Comparison of ENCODE assay signal across 26 mouse cellular contexts in genomic region chr12:69722857-69723256, GRCm38 (mm10). TPM values are rescaled to one million over a fixed set of nuclear protein-coding genes. Genes with fewer than 3 reads are reported as not detected.
DNase-seq lines count a peak whose midpoint lies in the region; ATAC-seq and TF ChIP-seq lines count a peak whose summit lies in the region.
"Had no signal": no experiment of that assay in that cellular context is flagged by ENCODE, and none has a peak within 500 bp of the region (broad histone marks: within the 10 kb centered on the region; RNA-seq: fewer than 3 reads in every experiment).

No protein-coding gene starts in this region.

- peaks cover 36% of the 10 kb centered on the region for H3K36me3 ChIP-seq in embryonic facial prominence, embryonic 13.5 days
- peaks cover 39% of the 10 kb centered on the region for H3K36me3 ChIP-seq in embryonic facial prominence, embryonic 10.5 days (replicated peaks)
- H3K36me3 ChIP-seq in liver, adult 2 months (ENCODE audit: control insufficient read depth, insufficient read depth, low read length), result peaks cover 11% of the 10 kb centered on the region; the same call in 1 of the 2 replicates
- H3K36me3 ChIP-seq in embryonic facial prominence, embryonic 14.5 days (ENCODE audit: control insufficient read depth, insufficient read depth, low read length), result peaks cover 36% of the 10 kb centered on the region
- H3K36me3 ChIP-seq in small intestine, adult 2 months (ENCODE audit: control insufficient read depth, insufficient read depth, low read length), result peaks cover 11% of the 10 kb centered on the region

- H3K27ac ChIP-seq in embryonic facial prominence, embryonic 13.5 days, result no peak overlapping the region
- no peak overlapping the region for H3K27ac ChIP-seq in embryonic facial prominence, embryonic 10.5 days (replicated peaks)
- no peak overlapping the region for H3K27ac ChIP-seq in liver, adult 2 months (replicated peaks; ENCODE audit: insufficient read depth, low read depth, low read length)
- no peak overlapping the region for H3K27ac ChIP-seq in embryonic facial prominence, embryonic 14.5 days (replicated peaks; ENCODE audit: low read depth, low read length)
- H3K27ac ChIP-seq in small intestine, adult 2 months (ENCODE audit: insufficient read depth, low read depth, low read length), result 0 out of 2 replicates have a peak overlapping the region, but pooled peaks have one; percentile 4
- H3K27ac ChIP-seq: forebrain, embryonic 10.5 days; forebrain, embryonic 13.5 days; heart, embryonic 15.5 days; hindbrain, embryonic 10.5 days; hindbrain, embryonic 13.5 days had no signal

- 84% methylated on average over 3 of the region's 3 CpGs for WGBS in embryonic facial prominence, embryonic 13.5 days
- 92% methylated on average over 3 of the region's 3 CpGs for WGBS in embryonic facial prominence, embryonic 10.5 days
- 70% methylated on average over 3 of the region's 3 CpGs for WGBS in liver, adult 2 months
- WGBS in embryonic facial prominence, embryonic 14.5 days, result 83% methylated on average over 3 of the region's 3 CpGs
- WGBS in small intestine, adult 2 months, result 89% methylated on average over 3 of the region's 3 CpGs

- H3K9me3 ChIP-seq in embryonic facial prominence, embryonic 13.5 days, result peaks cover 10% of the 10 kb centered on the region
- peaks cover 24% of the 10 kb centered on the region for H3K9me3 ChIP-seq in embryonic facial prominence, embryonic 10.5 days
- peaks cover 20% of the 10 kb centered on the region; the same call in 1 of the 2 replicates for H3K9me3 ChIP-seq in embryonic facial prominence, embryonic 14.5 days (ENCODE audit: control insufficient read depth, low read length)

- no peak overlapping the region for H3K4me3 ChIP-seq in embryonic facial prominence, embryonic 13.5 days
- no peak overlapping the region for H3K4me3 ChIP-seq in embryonic facial prominence, embryonic 10.5 days
- no peak overlapping the region for H3K4me3 ChIP-seq in liver, adult 2 months (ENCODE audit: insufficient read depth, low read depth, low read length)
- no peak overlapping the region for H3K4me3 ChIP-seq in embryonic facial prominence, embryonic 14.5 days (ENCODE audit: low read depth, low read length)
- no peak overlapping the region for H3K4me3 ChIP-seq in small intestine, adult 2 months (ENCODE audit: low read depth, low read length)
- H3K4me3 ChIP-seq: hindbrain, embryonic 13.5 days had no signal

- no peaks in the 10 kb centered on the region for H3K27me3 ChIP-seq in embryonic facial prominence, embryonic 13.5 days
- H3K27me3 ChIP-seq in embryonic facial prominence, embryonic 10.5 days (replicated peaks; ENCODE audit: low read depth, poor library complexity, severe bottlenecking), result no peaks in the 10 kb centered on the region
- no peaks in the 10 kb centered on the region for H3K27me3 ChIP-seq in liver, adult 2 months (ENCODE audit: control insufficient read depth, insufficient read depth, low read length)
- no peaks in the 10 kb centered on the region for H3K27me3 ChIP-seq in embryonic facial prominence, embryonic 14.5 days (replicated peaks; ENCODE audit: control insufficient read depth, insufficient read depth, low read length)
- no peaks in the 10 kb centered on the region for H3K27me3 ChIP-seq in small intestine, adult 2 months (ENCODE audit: control insufficient read depth, insufficient read depth, low read length)
- H3K27me3 ChIP-seq: CH12.LX; forebrain, embryonic 13.5 days; heart, embryonic 12.5 days; heart, embryonic 15.5 days; hindbrain, embryonic 13.5 days; Patski had no signal

- H3K4me1 ChIP-seq in embryonic facial prominence, embryonic 13.5 days, result peaks cover 10% of the 10 kb centered on the region
- peaks cover 22% of the 10 kb centered on the region for H3K4me1 ChIP-seq in embryonic facial prominence, embryonic 10.5 days
- peaks cover 13% of the 10 kb centered on the region for H3K4me1 ChIP-seq in liver, adult 2 months (ENCODE audit: control insufficient read depth, insufficient read depth, low read length)
- H3K4me1 ChIP-seq in embryonic facial prominence, embryonic 14.5 days (ENCODE audit: control insufficient read depth, insufficient read depth, low read length), result peaks cover 14% of the 10 kb centered on the region
- H3K4me1 ChIP-seq in small intestine, adult 2 months (ENCODE audit: control insufficient read depth, insufficient read depth, insufficient read length, low read length), result peaks cover 10% of the 10 kb centered on the region; the same call in 1 of the 2 replicates

- no peak for DNase-seq in embryonic facial prominence, embryonic 10.5 days (ENCODE audit: low spot score)
- peak; percentile 24 for DNase-seq in liver, adult 2 months (ENCODE audit: extremely low read depth, low read depth, low spot score)
- DNase-seq in liver, result no peak
- DNase-seq in embryonic facial prominence, embryonic 14.5 days (ENCODE audit: low spot score), result peak; percentile 15
- DNase-seq: adrenal gland, postnatal 10 days; adrenal gland, postnatal 36 days; B cell, adult 2 months; cerebellum, postnatal 36 days; embryo, embryonic 11 days; heart, adult 18-20 months; heart, postnatal 10 days; heart, postnatal 36 days had no signal

- TF ChIP-seq CTCF in liver, adult 2 months (IDR thresholded peaks at IDR 0.05; ENCODE audit: low read depth, low read length), result no peak
- no peak for TF ChIP-seq CTCF in small intestine, adult 2 months (IDR thresholded peaks at IDR 0.05; ENCODE audit: extremely low read depth, insufficient read length, insufficient replicate concordance, low read depth, low read length)

- peaks cover 14% of the 10 kb centered on the region; the same call in 1 of the 2 replicates for H3K79me2 ChIP-seq in liver, adult 2 months (ENCODE audit: control insufficient read depth, insufficient read depth, low read length)

- H3K4me2 ChIP-seq in embryonic facial prominence, embryonic 13.5 days, result no peak overlapping the region
- H3K4me2 ChIP-seq in embryonic facial prominence, embryonic 14.5 days (ENCODE audit: low read depth, low read length), result no peak overlapping the region

- no peak for ATAC-seq in embryonic facial prominence, embryonic 13.5 days (ENCODE audit: insufficient number of reproducible peaks, insufficient read depth, low FRiP score, low TSS enrichment, low read depth)
- no peak for ATAC-seq in embryonic facial prominence, embryonic 14.5 days (ENCODE audit: low read depth)
- no peak for ATAC-seq in erythroid progenitor cell, adult 5-6 weeks (replicated peaks; ENCODE audit: low FRiP score, poor library complexity, severe bottlenecking)
- ATAC-seq: forebrain, embryonic 13.5 days; forebrain, embryonic 16.5 days; hindbrain, embryonic 16.5 days; intestine, embryonic 16.5 days; Patski had no signal

- TF ChIP-seq POLR2A in liver, adult 2 months (IDR thresholded peaks at IDR 0.05; ENCODE audit: extremely low read depth, insufficient read depth, low read length), result no peak
- no peak for TF ChIP-seq POLR2A in small intestine, adult 2 months (IDR thresholded peaks at IDR 0.05; ENCODE audit: low read depth, low read length)

- H3K9ac ChIP-seq in embryonic facial prominence, embryonic 13.5 days, result 0 out of 2 replicates have a peak overlapping the region, but pooled peaks have one; percentile 4
- no peak overlapping the region for H3K9ac ChIP-seq in liver, adult 2 months (ENCODE audit: low read depth, low read length)
- H3K9ac ChIP-seq in embryonic facial prominence, embryonic 14.5 days (ENCODE audit: low read depth, low read length), result no peak overlapping the region
- H3K9ac ChIP-seq: heart, embryonic 12.5 days; heart, embryonic 15.5 days had no signal

RNA-seq across cellular contexts. Expression of gene L2hgdh, which starts 1.8 kb away (rescaled TPM):
- polyA plus RNA-seq in embryonic facial prominence, embryonic 13.5 days (2015; fragmentation: Nextera tagmentation; extraction: Ambion mirVana), result 16.8 and 17.5 TPM in 2 replicates
- 20.5 and 20.9 TPM in 2 replicates for polyA plus RNA-seq in embryonic facial prominence, embryonic 10.5 days (2016; fragmentation: Nextera tagmentation; extraction: Ambion mirVana)
- total RNA-seq in liver, adult 2 months (2014; rRNA removed), result 38.9 and 41.5 TPM in 2 replicates
- polyA plus RNA-seq in liver, adult 2 months (2012; rRNA removed), result 17.9 and 19.6 TPM in 2 replicates
- polyA plus RNA-seq in embryonic facial prominence, embryonic 14.5 days (2014; fragmentation: Nextera tagmentation; extraction: Ambion mirVana), result 21.2 and 21.8 TPM in 2 replicates
- polyA plus RNA-seq in small intestine, adult 2 months (2012; rRNA removed), result 5.7 and 17.8 TPM in 2 replicates
- total RNA-seq in erythroid progenitor cell, adult 5-6 weeks (2015; ENCODE audit: low replicate concordance), result 3.2 and 8.8 TPM in 2 replicates
- 4.1 and 7.7 TPM in 2 replicates for total RNA-seq in erythroid progenitor cell, adult 5-6 weeks (2017; ENCODE audit: low replicate concordance)

RNA-seq across cellular contexts. Expression of gene Atp5s, which starts 1.9 kb away (rescaled TPM):
- polyA plus RNA-seq in embryonic facial prominence, embryonic 13.5 days (2015; fragmentation: Nextera tagmentation; extraction: Ambion mirVana), result 30.4 and 39.3 TPM in 2 replicates
- 23.8 and 24.4 TPM in 2 replicates for polyA plus RNA-seq in embryonic facial prominence, embryonic 10.5 days (2016; fragmentation: Nextera tagmentation; extraction: Ambion mirVana)
- 6.2 and 8.6 TPM in 2 replicates for total RNA-seq in liver, adult 2 months (2014; rRNA removed)
- polyA plus RNA-seq in liver, adult 2 months (2012; rRNA removed), result 9.0 and 9.9 TPM in 2 replicates
- 30.4 and 32.0 TPM in 2 replicates for polyA plus RNA-seq in embryonic facial prominence, embryonic 14.5 days (2014; fragmentation: Nextera tagmentation; extraction: Ambion mirVana)
- 7.9 and 9.4 TPM in 2 replicates for polyA plus RNA-seq in small intestine, adult 2 months (2012; rRNA removed)
- 14.4 and 32.7 TPM in 2 replicates for total RNA-seq in erythroid progenitor cell, adult 5-6 weeks (2015; ENCODE audit: low replicate concordance)
- 8.8 and 22.2 TPM in 2 replicates for total RNA-seq in erythroid progenitor cell, adult 5-6 weeks (2017; ENCODE audit: low replicate concordance)

RNA-seq across cellular contexts. Expression of gene Sos2, which starts 41.2 kb away (rescaled TPM):
- 12.9 and 13.3 TPM in 2 replicates for polyA plus RNA-seq in embryonic facial prominence, embryonic 13.5 days (2015; fragmentation: Nextera tagmentation; extraction: Ambion mirVana)
- 8.6 and 9.7 TPM in 2 replicates for polyA plus RNA-seq in embryonic facial prominence, embryonic 10.5 days (2016; fragmentation: Nextera tagmentation; extraction: Ambion mirVana)
- total RNA-seq in liver, adult 2 months (2014; rRNA removed), result 11.1 and 11.9 TPM in 2 replicates
- polyA plus RNA-seq in liver, adult 2 months (2012; rRNA removed), result 5.5 and 7.3 TPM in 2 replicates
- 11.0 and 11.4 TPM in 2 replicates for polyA plus RNA-seq in embryonic facial prominence, embryonic 14.5 days (2014; fragmentation: Nextera tagmentation; extraction: Ambion mirVana)
- polyA plus RNA-seq in small intestine, adult 2 months (2012; rRNA removed), result 4.3 and 12.0 TPM in 2 replicates
- total RNA-seq in erythroid progenitor cell, adult 5-6 weeks (2015; ENCODE audit: low replicate concordance), result 38.6 and 77.5 TPM in 2 replicates
- total RNA-seq in erythroid progenitor cell, adult 5-6 weeks (2017; ENCODE audit: low replicate concordance), result 28.5 and 42.0 TPM in 2 replicates

Comparison
In these comparisons a context has a peak if more than half of its experiments do, and no peak if none do; other contexts are left out.
1. DNase-seq: peak in liver, adult 2 months (single experiment) and embryonic facial prominence, embryonic 14.5 days (single experiment); none in embryonic facial prominence, embryonic 10.5 days (single experiment) and liver (single experiment).